Mouse (Mus musculus) C2C12 (cell line): Measurements from ENCODE around the gene Cdk17. TPM values are rescaled to one million over a fixed set of nuclear protein-coding genes. Genes with fewer than 3 reads are reported as not detected.

Experiments
- H3K27me3 ChIP-seq: one replicate; pipeline ENCODE4 v1.6.1; 2011; ENCODE audit not compliant: control insufficient read depth, insufficient read depth, insufficient read length
- H3K36me3 ChIP-seq: one replicate; pipeline ENCODE4 v1.6.1; 2011; ENCODE audit not compliant: control insufficient read depth, insufficient read depth
- H3K4me3 ChIP-seq: one replicate; pipeline ENCODE4 v1.5.1; 2011; ENCODE audit warnings: mild to moderate bottlenecking, control low read depth; ENCODE audit not compliant: poor library complexity, insufficient read depth, severe bottlenecking
- H3K79me2 ChIP-seq: one replicate; pipeline ENCODE4 v1.6.1; 2011; ENCODE audit not compliant: control insufficient read depth, insufficient read depth
- H3K79me3 ChIP-seq: one replicate; pipeline ENCODE4 v1.6.1; 2011; ENCODE audit warnings: low read depth, control low read depth
- H3ac ChIP-seq: one replicate; pipeline ENCODE3; 2011; ENCODE audit warnings: low read depth; ENCODE audit not compliant: control insufficient read depth, insufficient read length
- CEBPB ChIP-seq: IDR thresholded peaks from one replicate; pipeline ENCODE4 v1.6.1; 2011; ENCODE audit warnings: low read depth, mild to moderate bottlenecking, control low read depth, moderate library complexity
- CTCF ChIP-seq: IDR thresholded peaks from one replicate; pipeline ENCODE4 v1.5.1; 2011; ENCODE audit not compliant: control insufficient read depth, insufficient read depth, insufficient read length
- FOSL1 ChIP-seq: IDR thresholded peaks from one replicate; pipeline ENCODE4 v1.8.0; 2011; ENCODE audit warnings: mild to moderate bottlenecking, low read length; ENCODE audit not compliant: poor library complexity, insufficient read depth, severe bottlenecking
- MAX ChIP-seq: IDR thresholded peaks from one replicate; pipeline ENCODE4 v1.6.1; 2011; ENCODE audit warnings: mild to moderate bottlenecking, control low read depth
- MYOD1 ChIP-seq: IDR thresholded peaks from one replicate; pipeline ENCODE4 v1.6.1; 2011; ENCODE audit warnings: low read depth; ENCODE audit not compliant: control insufficient read depth, insufficient read length
- MYOG ChIP-seq: IDR thresholded peaks from one replicate; pipeline ENCODE4 v1.6.1; 2011; ENCODE audit not compliant: control insufficient read depth, insufficient read length; ENCODE audit errors: extremely low read depth
- USF1 ChIP-seq: IDR thresholded peaks from one replicate; pipeline ENCODE4 v1.6.1; 2011; ENCODE audit warnings: low read depth, mild to moderate bottlenecking, control low read depth, moderate library complexity
- polyA plus RNA-seq: library from polyadenylated mRNA; unstranded; fragments of >200 nt; fragmentation: generic; extraction: Trizol; gene quantifications from one replicate; pipeline ENCODE4 v1.2.1, GENCODE M21; 2012; ENCODE audit warnings: missing spikeins

The Cdk17 gene
- polyA plus RNA-seq, 1 experiment = 7.4 TPM

- TF ChIP-seq MAX (no peak), MYOD1 (peak; percentile 23), USF1 (peak; percentile 74)
- no peak overlapping the region for H3ac ChIP-seq
- peaks cover 60% of the 10 kb centered on the region for H3K36me3 ChIP-seq
- no peaks in the 10 kb centered on the region for H3K27me3 ChIP-seq
- H3K4me3 ChIP-seq = no peak overlapping the region
- H3K79me3 ChIP-seq = peaks cover 63% of the 10 kb centered on the region
- H3K79me2 ChIP-seq = peaks cover 91% of the 10 kb centered on the region
Measured at GRCm38 (mm10) chr10:93288336-93288735, 127.7 kb downstream of the Cdk17 start.

GRCm38 (mm10) chr10:93289404-93289803, 128.7 kb downstream of the Cdk17 start:
- peaks cover 91% of the 10 kb centered on the region for H3K79me2 ChIP-seq
- peaks cover 51% of the 10 kb centered on the region for H3K36me3 ChIP-seq
- no peaks in the 10 kb centered on the region for H3K27me3 ChIP-seq
- H3K79me3 ChIP-seq = peaks cover 70% of the 10 kb centered on the region
- H3ac ChIP-seq = no peak overlapping the region
- TF ChIP-seq CTCF (no peak), FOSL1 (no peak), USF1 (no peak), MYOG (no peak), MYOD1 (no peak), MAX (no peak)
- no peak overlapping the region for H3K4me3 ChIP-seq

- peaks cover 91% of the 10 kb centered on the region for H3K79me2 ChIP-seq
- TF ChIP-seq MAX (peak; percentile 22), CEBPB (no peak), CTCF (peak; percentile 90)
- H3K4me3 ChIP-seq = no peak overlapping the region
- peaks cover 33% of the 10 kb centered on the region for H3K36me3 ChIP-seq
- no peak overlapping the region for H3ac ChIP-seq
- H3K27me3 ChIP-seq = no peaks in the 10 kb centered on the region
- peaks cover 69% of the 10 kb centered on the region for H3K79me3 ChIP-seq
Measured at GRCm38 (mm10) chr10:93291352-93291751, 130.7 kb downstream of the Cdk17 start.

- Histone ChIP-seq H3K4me3 (no peak overlapping the region), H3ac (no peak overlapping the region), H3K36me3 (peaks cover 28% of the 10 kb centered on the region), H3K79me3 (peaks cover 69% of the 10 kb centered on the region), H3K27me3 (no peaks in the 10 kb centered on the region), H3K79me2 (peaks cover 91% of the 10 kb centered on the region)
- TF ChIP-seq USF1 (no peak), CTCF (peak; percentile 67)
Measured at GRCm38 (mm10) chr10:93291843-93292242, 131.2 kb downstream of the Cdk17 start.

GRCm38 (mm10) chr10:93293621-93294020, 132.9 kb downstream of the Cdk17 start:
- H3K27me3 ChIP-seq = no peaks in the 10 kb centered on the region
- H3ac ChIP-seq = no peak overlapping the region
- no peak overlapping the region for H3K4me3 ChIP-seq
- peaks cover 100% of the 10 kb centered on the region for H3K79me2 ChIP-seq
- H3K79me3 ChIP-seq = peaks cover 82% of the 10 kb centered on the region
- no peak for TF ChIP-seq USF1
- no peak for TF ChIP-seq CEBPB
- TF ChIP-seq MYOG = no peak
- TF ChIP-seq FOSL1 = no peak
- TF ChIP-seq CTCF = no peak
- no peak for TF ChIP-seq MYOD1
- no peak for TF ChIP-seq MAX
- H3K36me3 ChIP-seq = peaks cover 37% of the 10 kb centered on the region

- H3K27me3 ChIP-seq = no peaks in the 10 kb centered on the region
- no peak overlapping the region for H3K4me3 ChIP-seq
- peaks cover 89% of the 10 kb centered on the region for H3K79me3 ChIP-seq
- H3K79me2 ChIP-seq = peaks cover 100% of the 10 kb centered on the region
- H3ac ChIP-seq = no peak overlapping the region
- TF ChIP-seq FOSL1 (no peak), MYOD1 (no peak)
- peaks cover 48% of the 10 kb centered on the region for H3K36me3 ChIP-seq
Measured at GRCm38 (mm10) chr10:93294547-93295219, 134.0 kb downstream of the Cdk17 start.
